Mouse (Mus musculus): ENCODE results near the gene Map3k7.

The Map3k7 gene

GRCm38 (mm10) chr4:32063291-32063690, 99.4 kb downstream of the Map3k7 start:
- no peak for DNase-seq
